Mouse (Mus musculus) large intestine, adult 2 months (tissue): ENCODE results near the gene Zdhhc19. TPM values are rescaled to one million over a fixed set of nuclear protein-coding genes. Genes with fewer than 3 reads are reported as not detected.

Experiments
- DNase-seq: peaks from one replicate; pipeline ENCODE4 v3.0.0-alpha.2; 2012; ENCODE audit warnings: low read depth, low spot score
- WGBS: fragments of 180-500 bp; shearing (Covaris S2); methylation state at CpG from one replicate; pipeline ENCODE4 v1.1.7; 2018; 5-methylcytosine and 5-hydroxymethylcytosine counted together
- polyA plus RNA-seq: library from polyadenylated mRNA; depleted of rRNA; stranded (reverse); fragments of >200 nt; gene quantifications from 2 replicates; pipeline ENCODE4 v1.2.3, GENCODE M21; 2012; rRNA removed

Gene Zdhhc19
- polyA plus RNA-seq: 1.9 and 3.1 TPM in 2 replicates

GRCm38 (mm10) chr16:32495965-32496364, at the start of gene Zdhhc19:
Gene Zdhhc19, plus strand, starts transcription at chr16:32496265.
- DNase-seq: no peak
- 51% methylated on average over 3 of the region's 3 CpGs for WGBS

- WGBS: 70% methylated on average over 2 of the region's 2 CpGs
- DNase-seq: no peak
These were observed 49.4 kb upstream of the Zdhhc19 start for GRCm38 (mm10) chr16:32446563-32447138.

GRCm38 (mm10) chr16:32449665-32450064, 46.4 kb upstream of the Zdhhc19 start:
- no peak for DNase-seq
- WGBS: 46% methylated on average over 3 of the region's 3 CpGs

- 91% methylated on average over 2 of the region's 2 CpGs for WGBS
- no peak for DNase-seq
These were observed 45.9 kb upstream of the Zdhhc19 start for GRCm38 (mm10) chr16:32450133-32450532.

- 93% methylated on average over 8 of the region's 8 CpGs for WGBS
- no peak for DNase-seq
These were observed 43.0 kb upstream of the Zdhhc19 start for GRCm38 (mm10) chr16:32453102-32453501.

- no peak for DNase-seq
- 94% methylated on average over 5 of the region's 5 CpGs for WGBS
These were observed 41.4 kb upstream of the Zdhhc19 start for GRCm38 (mm10) chr16:32454646-32455045.

- DNase-seq: no peak
These were observed 40.0 kb upstream of the Zdhhc19 start for GRCm38 (mm10) chr16:32456086-32456485.

- DNase-seq: no peak
- WGBS: 49% methylated on average over 1 of the region's 1 CpGs
These were observed 39.3 kb upstream of the Zdhhc19 start for GRCm38 (mm10) chr16:32456761-32457160.

GRCm38 (mm10) chr16:32457589-32458386, 38.3 kb upstream of the Zdhhc19 start:
- DNase-seq: peak; percentile 57
- WGBS: 54% methylated on average over 10 of the region's 10 CpGs

GRCm38 (mm10) chr16:32460518-32460917, 35.5 kb upstream of the Zdhhc19 start:
- WGBS: 59% methylated on average over 4 of the region's 4 CpGs
- no peak for DNase-seq

GRCm38 (mm10) chr16:32461713-32462112, 34.4 kb upstream of the Zdhhc19 start:
- DNase-seq: no peak
- 76% methylated on average over 5 of the region's 5 CpGs for WGBS

GRCm38 (mm10) chr16:32462950-32463349, 33.1 kb upstream of the Zdhhc19 start:
- 46% methylated on average over 16 of the region's 16 CpGs for WGBS
- DNase-seq: no peak

- 36% methylated on average over 2 of the region's 2 CpGs for WGBS
- DNase-seq: peak; percentile 67
These were observed 32.6 kb upstream of the Zdhhc19 start for GRCm38 (mm10) chr16:32463426-32463825.

GRCm38 (mm10) chr16:32464908-32465307, 31.2 kb upstream of the Zdhhc19 start:
- no peak for DNase-seq

GRCm38 (mm10) chr16:32468488-32468887, 27.6 kb upstream of the Zdhhc19 start:
- WGBS: 87% methylated on average over 3 of the region's 3 CpGs

More at GRCm38 (mm10) chr16:32464908-32465307, 31.2 kb upstream of the Zdhhc19 start:
- WGBS: 0% methylated on average over 1 of the region's 1 CpGs

GRCm38 (mm10) chr16:32469404-32470105, 26.5 kb upstream of the Zdhhc19 start:
- DNase-seq: no peak
- WGBS: 73% methylated on average over 5 of the region's 5 CpGs

More at GRCm38 (mm10) chr16:32468488-32468887, 27.6 kb upstream of the Zdhhc19 start:
- no peak for DNase-seq

GRCm38 (mm10) chr16:32472276-32473015, 23.6 kb upstream of the Zdhhc19 start:
- no peak for DNase-seq
- WGBS: 81% methylated on average over 7 of the region's 7 CpGs

- DNase-seq: no peak
- WGBS: 88% methylated on average over 6 of the region's 6 CpGs
These were observed 18.8 kb upstream of the Zdhhc19 start for GRCm38 (mm10) chr16:32477315-32477714.

- no peak for DNase-seq
- WGBS: 72% methylated on average over 2 of the region's 2 CpGs
These were observed 16.6 kb upstream of the Zdhhc19 start for GRCm38 (mm10) chr16:32479415-32479814.

GRCm38 (mm10) chr16:32484431-32484871, 11.6 kb upstream of the Zdhhc19 start:
- WGBS: 33% methylated on average over 7 of the region's 7 CpGs

More at GRCm38 (mm10) chr16:32484431-32484871, 11.6 kb upstream of the Zdhhc19 start:
- no peak for DNase-seq
